Mouse (Mus musculus): ENCODE results near the gene Mat1a. TPM values are rescaled to one million over a fixed set of nuclear protein-coding genes. Genes with fewer than 3 reads are reported as not detected.

Gene Mat1a
- not detected for total RNA-seq (2021)
- long read RNA-seq, experiment 1 = 0 reads
- long read RNA-seq, experiment 2 = 0 reads

DNA sequence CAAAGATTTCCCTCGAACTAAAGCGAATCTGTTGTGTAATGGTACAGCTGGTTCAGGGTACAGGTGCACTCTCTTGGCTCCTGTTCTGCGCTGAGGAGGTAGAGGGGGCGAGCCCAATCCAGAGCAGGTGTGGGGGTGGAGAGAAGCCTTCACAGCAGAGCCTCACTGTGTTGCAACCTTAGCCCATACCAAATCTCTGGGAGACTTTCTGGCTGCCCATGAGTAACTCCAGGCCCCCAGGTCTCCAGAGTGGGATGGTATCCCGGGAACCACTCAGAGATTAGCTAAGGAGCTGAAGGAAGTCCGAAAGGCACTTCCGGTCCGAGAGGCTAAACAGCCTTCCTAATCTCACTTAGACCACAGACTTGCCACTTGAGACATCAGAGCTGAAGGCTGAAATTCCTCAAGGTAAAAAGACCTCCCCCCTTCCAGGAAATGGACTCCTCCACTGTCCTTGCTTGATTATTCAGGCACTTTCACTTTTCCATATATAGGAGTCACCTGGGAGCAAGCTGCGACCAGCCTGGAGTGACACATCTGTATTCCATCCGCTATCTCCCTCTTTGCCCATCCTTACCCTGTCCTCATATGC, at the start of gene Mat1a:
Gene Mat1a, plus strand, starts transcription at position 183 of the 592 bp plus-strand sequence.
- DNase-seq = no peak

DNA sequence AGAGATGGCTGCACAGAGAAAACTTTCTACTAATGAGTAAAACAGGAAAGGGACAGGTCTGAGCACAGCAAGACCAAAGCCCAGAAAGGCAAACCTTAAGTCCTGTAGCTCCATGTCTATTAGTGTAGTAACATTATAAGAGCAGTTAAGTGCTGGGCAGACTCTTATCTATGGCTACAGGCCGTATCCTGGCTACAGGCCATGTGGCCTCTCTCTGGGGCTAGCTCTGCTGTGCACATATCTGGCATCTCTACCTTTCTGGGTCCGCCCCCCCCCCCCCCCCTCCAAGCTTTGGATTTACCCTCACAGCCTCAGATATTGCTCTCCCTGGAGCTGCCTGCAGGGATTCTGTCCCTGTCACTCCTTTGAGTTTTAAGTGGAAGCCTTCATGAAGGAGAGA, 39.7 kb upstream of the Mat1a start:
- no peak for DNase-seq

DNA sequence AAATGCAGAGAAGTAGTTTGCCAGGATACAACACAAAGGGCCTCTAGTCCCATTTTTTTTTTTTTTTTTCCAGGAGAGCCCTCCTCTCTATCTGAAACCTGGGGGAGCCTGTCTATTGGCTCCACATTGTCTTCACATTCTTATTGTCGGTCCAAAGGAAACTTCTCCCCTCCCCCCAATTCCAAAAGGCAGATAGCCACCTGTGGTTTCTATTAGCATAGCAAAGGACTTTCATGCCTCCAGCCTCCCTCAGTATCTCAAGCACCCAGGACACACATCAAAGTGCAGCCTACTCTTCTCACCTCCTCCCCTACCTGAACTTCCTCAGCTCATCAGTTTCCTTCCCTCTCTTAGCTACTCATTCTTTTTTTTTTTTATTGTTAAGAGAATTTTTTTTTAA, 38.4 kb upstream of the Mat1a start:
- DNase-seq = no peak

DNA sequence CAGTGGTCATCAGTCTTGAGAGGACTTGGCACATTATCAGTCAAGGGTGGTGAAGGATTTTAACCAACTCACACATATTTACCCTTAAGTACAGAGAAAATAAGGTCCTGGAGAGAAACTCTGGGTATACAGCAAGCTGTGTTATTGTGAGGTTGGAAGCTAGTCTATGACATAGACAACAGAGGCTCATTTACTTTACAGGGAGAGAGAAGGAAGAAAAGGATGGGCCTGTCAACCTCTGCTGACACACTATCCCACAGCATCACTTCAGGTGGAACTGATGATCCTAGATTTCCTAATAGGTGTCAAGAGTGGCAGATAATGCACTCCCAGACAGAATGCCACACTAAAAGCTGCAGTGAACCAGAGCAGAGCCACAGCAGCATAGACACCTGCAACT, 35.7 kb upstream of the Mat1a start, which contains the start of gene Dydc2:
Gene Dydc2, minus strand, starts transcription at position 101 of the 400 bp plus-strand sequence.
- DNase-seq = no peak

DNA sequence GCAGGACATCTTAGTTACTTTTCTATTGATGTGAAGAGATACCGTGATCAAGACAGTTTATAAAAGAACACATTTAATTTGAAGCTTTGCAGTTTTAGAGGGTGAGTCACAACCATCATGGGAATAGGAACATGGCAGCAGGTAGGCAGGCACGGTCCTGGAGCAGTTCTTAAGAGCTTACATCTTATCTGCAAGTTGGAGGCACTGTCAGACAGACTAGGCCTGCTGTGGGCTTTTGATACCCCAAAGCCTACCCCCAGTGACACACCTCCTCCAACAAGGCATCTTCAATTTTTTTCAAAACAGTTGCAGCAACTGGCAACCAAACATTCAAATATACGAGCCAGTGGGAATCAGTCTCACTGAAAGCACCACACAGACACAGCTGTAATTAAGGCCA, 34.5 kb upstream of the Mat1a start:
- DNase-seq = no peak

DNA sequence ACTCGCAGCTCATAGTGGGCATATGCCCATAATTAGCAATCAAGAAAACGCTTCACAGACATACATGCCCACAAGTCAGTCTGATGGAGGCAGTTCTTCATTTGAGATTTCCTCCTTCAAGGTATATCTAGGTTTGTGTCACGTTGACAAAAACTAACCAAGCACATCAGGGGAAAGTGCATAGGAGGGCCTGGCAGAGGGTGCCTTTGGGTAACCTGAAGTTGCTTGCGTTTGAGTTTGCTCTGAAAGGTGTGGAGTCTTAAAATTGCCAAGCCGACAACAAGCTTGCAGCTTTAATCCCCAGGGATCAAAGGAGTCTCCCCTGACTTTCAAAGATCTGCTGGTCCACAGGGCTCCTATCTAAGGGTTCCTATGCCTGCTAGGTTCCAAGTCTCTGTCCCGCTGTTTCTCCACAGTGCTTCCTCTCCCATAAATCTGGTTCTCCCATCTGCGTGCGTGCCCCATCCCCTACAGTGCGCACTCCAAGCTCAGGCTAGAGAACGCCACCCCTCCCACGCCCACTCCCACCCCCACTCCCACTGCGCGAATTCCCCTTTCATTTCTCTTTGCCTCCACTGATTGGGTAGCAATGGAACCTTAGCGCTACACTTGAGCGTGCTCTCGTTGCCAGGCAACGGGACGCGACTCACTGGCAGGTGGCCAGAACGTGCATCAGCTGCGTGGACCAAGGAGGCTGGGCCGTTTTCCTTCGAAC, 32.4 kb upstream of the Mat1a start, which contains the start of gene Dydc1:
Gene Dydc1, plus strand, starts transcription at position 683 of the 715 bp plus-strand sequence.
- peak; percentile 29 to 43 for DNase-seq

DNA sequence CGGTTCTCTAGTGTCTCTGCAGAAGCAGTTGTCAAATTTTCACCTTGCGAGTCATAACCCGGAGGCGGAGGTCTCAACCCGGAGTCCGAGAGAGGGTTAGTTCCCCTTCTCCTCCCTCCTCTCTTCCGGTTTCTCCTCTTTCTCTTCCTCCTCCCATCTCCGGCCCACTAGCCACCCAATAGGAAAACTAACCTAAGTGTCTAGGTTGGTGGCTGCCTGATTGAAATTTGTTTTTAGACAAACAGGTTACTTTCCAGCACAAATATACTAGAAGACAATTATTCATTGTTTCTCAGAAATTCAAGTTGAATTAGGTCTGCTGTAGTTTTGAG, 31.9 kb upstream of the Mat1a start:
- no peak for DNase-seq

DNA sequence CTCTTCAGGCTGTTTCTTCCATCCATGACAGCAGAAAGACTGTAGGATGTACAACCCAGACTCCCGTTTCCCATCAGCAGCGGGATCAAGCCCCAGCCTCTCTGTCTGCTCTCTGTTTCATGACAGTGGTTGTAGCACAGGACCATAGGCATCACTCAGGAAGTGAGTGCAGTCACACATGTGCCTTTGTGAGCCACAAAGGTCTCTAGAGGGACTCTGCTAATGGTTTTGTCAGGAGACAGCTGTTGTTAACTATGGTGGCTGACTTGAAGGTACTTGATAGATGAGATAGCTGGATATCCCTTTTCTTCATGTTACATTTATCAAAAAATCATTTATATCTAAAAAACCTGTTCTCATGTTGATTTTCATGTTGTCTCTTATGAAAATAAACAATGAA, 22.4 kb upstream of the Mat1a start:
- DNase-seq = no peak

DNA sequence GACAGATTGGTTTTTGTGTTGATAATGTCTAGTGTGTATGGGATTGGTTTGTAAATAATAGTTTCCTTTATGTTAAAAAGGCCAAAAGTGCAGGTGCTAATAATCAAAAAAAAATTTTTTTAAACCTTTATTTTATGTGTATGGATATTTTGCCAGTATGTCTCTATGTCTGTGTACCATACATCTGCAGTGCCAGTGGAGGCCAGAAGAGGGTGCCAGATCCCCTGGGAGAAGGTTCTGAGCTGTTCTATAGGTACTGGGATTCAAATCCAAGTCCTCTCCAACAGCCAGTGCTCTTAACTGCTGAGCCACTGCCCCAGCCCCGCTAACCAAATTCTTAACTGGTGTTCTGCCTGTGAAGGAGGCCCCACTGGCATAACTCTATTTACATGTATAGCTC, 17.3 kb upstream of the Mat1a start:
- peak in 1 of 2 experiments; percentile 6 for DNase-seq

DNA sequence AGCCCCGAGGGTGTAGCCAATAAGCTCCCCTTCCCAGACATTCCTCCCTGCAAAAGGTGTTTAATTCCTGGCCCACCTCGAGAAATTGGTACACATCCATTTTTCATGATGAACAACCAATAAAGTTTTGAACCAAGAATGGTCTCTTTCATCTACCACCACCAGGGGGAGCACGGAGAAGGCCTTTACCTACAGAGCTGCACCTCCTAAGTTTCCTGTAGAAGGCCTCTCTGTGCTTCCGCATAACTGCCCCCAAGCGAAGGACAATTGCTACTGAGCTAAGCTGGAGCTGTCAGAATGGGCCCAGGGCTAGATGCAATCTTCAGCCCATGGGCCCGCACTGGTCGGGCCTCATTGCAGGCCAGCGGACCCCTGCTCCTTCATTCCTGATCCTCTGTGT, 14.1 kb upstream of the Mat1a start:
- peak in 1 of 2 experiments; percentile 11 for DNase-seq

DNA sequence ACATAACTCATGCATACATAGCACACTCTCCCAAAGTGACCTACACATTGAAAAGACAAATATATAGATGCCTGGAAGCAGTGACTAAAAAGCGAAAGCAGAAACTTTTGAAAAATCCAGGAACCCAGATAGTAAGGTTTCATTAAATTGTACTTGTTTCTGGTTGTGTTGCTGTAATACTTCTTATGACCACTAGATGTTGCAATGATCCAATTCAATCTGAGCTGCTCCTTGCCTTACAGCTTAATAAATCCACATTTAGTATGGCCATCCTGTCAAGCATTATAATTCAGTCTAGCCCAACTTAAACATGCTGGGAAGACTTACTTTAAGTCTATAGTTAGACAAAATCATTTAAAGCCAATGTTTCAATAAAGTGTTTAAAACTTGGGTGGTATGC, 10.7 kb upstream of the Mat1a start:
- no peak for DNase-seq

DNA sequence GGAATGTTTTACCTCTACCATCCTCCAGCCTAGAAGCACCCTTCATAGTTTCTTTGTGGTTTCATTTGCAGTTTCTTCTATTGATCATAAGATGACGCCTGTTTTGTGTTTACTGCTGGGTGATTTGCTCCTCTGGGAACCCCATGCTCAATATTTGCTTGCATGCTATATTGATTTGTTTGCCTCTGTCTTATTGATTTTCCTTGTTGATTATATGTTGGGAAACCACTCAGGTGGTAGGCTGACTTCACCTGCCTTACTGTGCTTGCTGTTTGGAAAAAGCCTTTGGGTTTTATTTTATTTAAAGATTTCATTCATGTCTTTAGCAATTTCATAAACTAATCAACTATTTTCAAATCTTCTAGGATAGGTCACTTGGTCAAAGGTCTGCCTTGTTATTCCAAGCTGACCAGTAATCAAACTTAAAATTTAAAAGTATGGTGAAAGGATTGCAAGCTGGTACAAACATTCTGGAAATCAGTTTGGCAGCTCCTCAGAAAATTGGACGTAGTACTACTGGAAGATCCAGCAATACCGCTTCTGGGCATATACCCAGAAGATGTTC, 8.5 kb upstream of the Mat1a start:
- DNase-seq = no peak

DNA sequence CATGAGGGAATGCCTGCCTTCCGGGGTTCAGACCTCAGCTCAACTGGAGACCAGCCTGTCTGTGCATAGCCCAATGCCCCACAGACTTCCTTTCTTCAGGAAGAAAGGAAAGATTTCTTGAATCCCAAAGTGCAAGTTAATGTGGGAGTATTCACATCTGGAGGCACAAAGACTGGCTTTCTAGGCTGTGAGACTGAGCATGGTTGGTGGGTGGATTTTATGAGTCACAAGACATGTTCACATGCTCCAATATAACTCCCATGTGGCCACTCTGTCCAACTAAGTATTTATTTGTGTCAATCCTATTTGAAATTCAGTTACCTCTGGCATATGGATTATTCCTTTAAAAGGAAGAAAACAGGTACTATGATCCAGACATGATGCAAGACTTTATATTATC, 6.1 kb upstream of the Mat1a start:
- no peak for DNase-seq

DNA sequence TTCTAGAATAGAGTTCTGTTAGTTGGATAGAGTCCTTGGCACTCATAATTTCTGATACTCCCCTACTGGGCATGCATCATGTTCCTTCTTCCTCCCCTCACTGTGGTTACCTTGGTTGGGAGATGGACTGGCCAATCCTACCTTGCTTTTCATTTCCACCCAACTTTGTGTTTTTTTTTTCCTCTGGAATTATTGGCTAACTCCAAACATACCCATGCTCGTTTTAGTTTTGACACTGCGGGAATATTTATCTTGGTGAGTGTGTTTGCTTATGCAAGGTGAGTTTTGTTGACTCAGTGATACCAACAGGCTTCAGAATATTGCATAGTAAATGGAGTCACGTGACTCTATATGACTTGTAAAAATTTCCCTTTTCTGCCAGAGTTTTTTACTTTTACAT, 4.1 kb upstream of the Mat1a start:
- DNase-seq = no peak

DNA sequence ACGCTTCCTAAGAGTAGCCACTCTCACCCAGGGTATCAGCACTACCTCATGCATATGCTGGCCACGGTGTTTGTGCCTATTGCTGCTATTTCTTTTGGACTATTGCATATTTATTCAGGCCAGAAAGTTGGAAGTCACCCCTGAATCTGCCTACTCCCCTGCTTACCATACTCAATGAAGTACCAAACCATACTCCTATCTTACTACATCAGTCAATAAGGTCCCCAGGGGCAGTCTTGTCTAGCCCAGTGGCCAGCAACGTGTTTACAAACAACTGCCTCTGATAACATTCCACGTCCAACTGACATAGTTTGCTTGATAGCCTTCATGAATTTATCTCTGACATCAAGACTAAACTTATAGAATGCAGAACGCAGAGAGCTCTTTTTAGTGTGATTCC, 3.6 kb upstream of the Mat1a start:
- no peak for DNase-seq

DNA sequence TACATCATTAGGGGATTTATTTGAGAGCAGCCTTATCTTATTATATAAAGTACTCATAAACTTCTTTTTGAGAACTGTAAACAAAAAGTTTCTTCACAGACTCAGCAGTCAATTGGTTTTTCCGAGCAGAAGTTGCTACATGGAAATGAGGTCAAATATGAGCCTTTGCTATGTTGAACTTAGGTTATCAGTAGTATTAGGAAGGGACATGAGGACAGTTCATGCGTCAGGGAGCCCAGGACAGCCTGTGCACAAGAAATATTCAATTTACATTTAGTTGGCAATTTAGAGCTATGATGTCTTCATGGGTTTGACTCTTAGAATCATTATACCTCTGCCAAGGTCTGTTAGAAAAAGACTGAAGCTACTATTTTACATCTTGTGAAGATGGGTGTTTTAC, 2.6 kb upstream of the Mat1a start:
- no peak for DNase-seq

DNA sequence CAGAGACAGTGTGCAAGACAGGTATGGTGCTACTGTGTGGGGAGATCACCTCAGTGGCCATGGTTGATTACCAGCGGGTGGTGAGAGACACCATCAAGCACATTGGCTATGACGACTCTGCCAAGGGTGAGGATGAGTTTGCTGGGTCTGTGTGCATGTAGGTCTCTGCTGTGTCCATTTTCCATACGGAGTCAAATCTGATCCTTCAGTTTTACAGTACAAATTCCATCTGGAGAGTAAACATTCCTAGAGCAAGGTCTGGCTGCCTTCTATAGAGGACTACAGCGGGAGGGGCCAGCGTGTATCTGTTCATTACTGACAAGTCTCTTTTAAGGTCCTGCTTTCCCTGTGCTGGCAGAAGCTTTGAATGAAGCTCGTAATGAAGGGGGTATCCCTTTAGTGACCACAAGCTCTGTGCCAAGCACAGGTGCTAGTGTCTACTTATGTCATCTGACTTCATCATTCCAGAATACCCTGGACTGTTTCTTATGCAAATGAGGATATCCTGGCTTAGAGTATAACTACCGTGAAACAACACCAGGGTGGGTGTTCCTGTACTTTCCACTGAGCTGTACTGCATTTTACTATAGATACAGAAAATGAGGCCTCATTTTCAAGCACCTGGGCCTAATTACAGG, 6.3 kb downstream of the Mat1a start:
- DNase-seq = no peak

DNA sequence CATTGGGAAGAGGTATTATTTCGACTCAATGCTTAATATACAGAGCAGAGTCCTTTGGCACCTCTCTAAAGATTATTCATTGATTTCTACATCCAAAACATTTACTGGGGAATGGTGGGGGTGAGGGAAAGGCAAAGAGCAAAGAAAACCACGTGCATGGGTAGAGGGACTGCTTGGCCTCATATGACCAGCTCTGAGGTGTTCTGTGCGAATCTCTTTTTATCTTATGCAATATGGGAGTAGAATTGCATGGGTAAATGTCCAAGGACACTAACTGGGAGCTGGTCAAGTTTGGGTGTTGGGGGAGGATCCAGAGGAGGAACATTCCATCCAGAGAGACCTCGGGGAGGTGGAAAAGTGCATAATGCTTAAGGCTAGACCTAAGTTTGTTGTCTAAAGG, 8.1 kb downstream of the Mat1a start:
- DNase-seq = no peak

DNA sequence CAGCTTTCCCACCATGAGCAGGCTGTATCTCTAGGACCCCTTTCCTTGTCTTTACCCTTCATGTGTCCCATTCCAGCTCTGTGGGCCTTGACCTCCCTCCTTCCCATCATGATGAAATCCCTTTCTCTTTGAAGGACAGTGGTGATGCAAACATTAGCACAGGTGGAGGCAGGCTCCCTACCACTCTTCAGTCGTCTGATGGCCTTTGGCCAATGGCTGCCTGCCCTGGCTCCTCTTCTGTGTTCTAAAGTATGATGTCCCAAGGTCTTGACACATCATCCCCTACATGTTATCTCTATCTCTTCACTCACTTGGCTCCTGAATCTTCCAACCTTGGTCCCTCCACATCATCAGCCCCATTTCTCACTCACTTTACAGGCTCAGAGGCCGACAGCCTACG, 11.4 kb downstream of the Mat1a start:
- no peak for DNase-seq

DNA sequence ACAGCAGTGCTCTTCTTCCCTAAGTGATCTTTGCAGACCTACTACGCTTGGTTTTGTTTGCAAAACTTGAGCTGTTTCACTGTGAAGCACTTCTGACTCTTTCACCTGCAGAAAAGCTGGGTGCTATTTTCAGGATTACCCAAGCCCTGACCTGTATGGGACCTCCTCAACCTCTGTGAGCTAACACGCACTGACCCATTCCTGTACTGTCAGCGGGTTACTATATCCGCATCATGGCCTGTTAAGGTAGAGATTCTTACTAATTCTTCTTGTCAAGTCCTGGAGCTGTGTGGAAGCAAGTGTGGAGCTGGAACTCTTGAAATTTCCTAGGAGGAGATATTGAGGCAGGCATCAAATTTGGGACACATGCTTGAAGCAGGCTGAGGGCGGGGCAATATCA, 19.8 kb downstream of the Mat1a start:
- no peak for DNase-seq

DNA sequence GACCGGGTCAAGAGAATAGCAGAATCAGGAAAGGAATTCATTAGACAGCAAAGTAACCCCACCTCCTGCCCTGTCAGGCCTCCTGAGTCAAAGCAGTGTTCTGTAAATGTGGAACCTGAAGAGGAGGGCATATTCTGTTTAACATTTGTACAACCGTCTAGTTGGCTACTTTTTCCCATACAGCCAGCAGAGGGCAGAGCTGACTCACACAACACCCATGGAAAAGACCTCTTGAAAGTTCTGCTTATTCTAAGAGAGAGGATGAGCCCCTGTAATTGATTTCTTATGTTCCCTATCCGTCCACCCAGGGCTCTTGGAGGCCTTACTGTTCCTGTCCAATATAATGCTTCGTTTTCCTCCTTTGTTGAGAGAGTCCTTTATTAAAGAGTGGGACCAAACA, 23.2 kb downstream of the Mat1a start:
- peak in 1 of 2 experiments; percentile 30 for DNase-seq

DNA sequence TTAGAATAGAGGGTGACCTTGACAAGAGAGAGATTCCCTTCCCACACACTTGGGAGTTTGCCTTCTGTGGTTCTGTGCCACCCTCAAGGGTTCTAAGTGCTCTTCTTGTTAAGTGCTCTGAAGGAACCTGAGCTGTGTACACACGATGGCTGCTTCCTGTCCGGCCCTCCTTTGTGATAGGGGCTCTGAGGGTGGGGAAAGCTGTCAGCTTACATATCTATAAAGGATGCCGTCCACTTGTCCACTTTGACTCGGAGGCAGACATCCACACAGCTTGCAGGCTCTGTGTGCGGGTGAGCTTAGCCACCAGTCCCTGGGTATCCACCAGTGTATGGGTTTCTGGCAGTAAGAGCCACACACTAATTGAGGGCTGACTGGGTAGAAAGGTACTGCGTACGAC, 26.7 kb downstream of the Mat1a start, which contains the start of gene Sftpa1:
Gene Sftpa1, plus strand, starts transcription at position 243 of the 400 bp plus-strand sequence.
- no peak for DNase-seq

DNA sequence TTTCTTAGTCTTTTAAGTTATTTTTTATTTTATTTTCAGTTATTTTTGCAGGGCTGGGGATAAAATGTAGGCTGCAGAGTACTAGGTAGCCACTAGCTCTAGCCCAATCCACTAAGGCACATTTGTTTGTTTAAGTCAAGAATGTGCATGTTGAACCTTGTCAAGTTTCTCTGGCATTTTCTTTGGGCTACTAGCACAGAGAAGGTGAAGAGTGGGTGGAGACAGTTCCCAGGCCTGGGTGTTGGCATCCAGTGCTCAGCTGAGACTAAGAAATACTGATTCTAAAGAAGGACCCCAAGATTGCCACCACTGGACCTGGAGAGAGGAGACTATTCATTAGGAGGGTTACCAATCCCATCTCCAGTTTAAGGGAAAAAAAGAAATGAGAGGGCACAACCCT, 32.2 kb downstream of the Mat1a start:
- DNase-seq = no peak

Measured in heart, adult 18-20 months (tissue).